Mouse (Mus musculus) limb, embryonic 15.5 days (tissue): Measurements from ENCODE around the gene Olfr469. TPM values are rescaled to one million over a fixed set of nuclear protein-coding genes. Genes with fewer than 3 reads are reported as not detected.
"Not testable (repeated sequence)": the region's sequence is repeated elsewhere in the genome, so short reads cannot be mapped to it uniquely, and the experiment has no call there.

Source experiments
- ATAC-seq: fragments of 200-750 bp; cut with Nextera tagmentation; 2 replicates; pipeline ENCODE4 v1.8.0; 2017; ENCODE audit warnings: low read depth, moderate TSS enrichment; ENCODE audit not compliant: insufficient number of reproducible peaks, low FRiP score, low TSS enrichment
- H3K27ac ChIP-seq: fragments of 300-500 bp; sonication (generic); 2 replicates; pipeline ENCODE4 v1.5.1; 2015; ENCODE audit warnings: moderate library complexity, mild to moderate bottlenecking, inconsistent platforms
- H3K27me3 ChIP-seq: fragments of 300-500 bp; sonication (generic); 2 replicates; pipeline ENCODE4 v1.6.1; 2015; ENCODE audit warnings: inconsistent platforms
- H3K36me3 ChIP-seq: fragments of 300-500 bp; sonication (generic); 2 replicates; pipeline ENCODE4 v1.6.1; 2015; ENCODE audit warnings: inconsistent platforms
- H3K4me1 ChIP-seq: fragments of 300-500 bp; sonication (generic); 2 replicates; pipeline ENCODE4 v1.6.1; 2015; ENCODE audit warnings: inconsistent platforms
- H3K4me2 ChIP-seq: fragments of 300-500 bp; sonication (generic); 2 replicates; pipeline ENCODE4 v1.6.1; 2015; ENCODE audit warnings: mild to moderate bottlenecking, inconsistent platforms
- H3K4me3 ChIP-seq: fragments of 300-500 bp; sonication (generic); 2 replicates; pipeline ENCODE4 v1.5.1; 2015; ENCODE audit warnings: mild to moderate bottlenecking, inconsistent platforms
- H3K9ac ChIP-seq: fragments of 300-500 bp; sonication (generic); 2 replicates; pipeline ENCODE4 v1.6.1; 2015; ENCODE audit warnings: inconsistent platforms
- H3K9me3 ChIP-seq: fragments of 300-500 bp; sonication (generic); 2 replicates; pipeline ENCODE4 v1.6.1; 2016; ENCODE audit warnings: inconsistent platforms
- WGBS: fragments of 180-500 bp; shearing (Covaris S2); methylation state at CpG from one replicate; pipeline ENCODE4 v1.1.7; 2015; 5-methylcytosine and 5-hydroxymethylcytosine counted together
- polyA plus RNA-seq: library from polyadenylated mRNA; unstranded; fragments of >200 nt; fragmentation: Nextera tagmentation; extraction: Ambion mirVana; gene quantifications from 2 replicates; pipeline ENCODE4 v1.2.1, GENCODE M21; 2015

Olfr469 gene
- not detected in 2 replicates for polyA plus RNA-seq

DNA sequence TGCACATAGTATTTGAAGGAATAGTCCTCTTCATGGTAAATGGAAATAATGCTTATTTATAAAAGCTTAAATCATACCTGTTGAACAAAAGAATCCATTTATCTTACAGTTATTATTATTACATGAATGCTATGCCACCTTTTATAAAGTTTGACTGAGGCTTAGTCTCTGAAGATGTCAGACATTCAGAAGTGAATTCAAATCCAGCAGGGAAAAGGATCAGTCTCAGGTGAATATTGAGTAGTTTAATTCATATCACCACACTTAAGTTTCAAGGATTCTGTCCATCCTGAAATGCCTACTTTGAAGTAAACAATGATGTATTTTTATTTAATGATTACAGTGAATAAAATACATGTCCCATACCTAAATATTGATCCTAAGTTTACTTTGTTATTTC lies at the start of gene Olfr469:
Gene Olfr469, minus strand, starts transcription at position 101 of the 400 bp plus-strand sequence.
- H3K9me3 ChIP-seq, H3K9ac ChIP-seq, ATAC-seq, H3K27me3 ChIP-seq, H3K36me3 ChIP-seq, H3K27ac ChIP-seq, H3K4me1 ChIP-seq, H3K4me3 ChIP-seq, H3K4me2 ChIP-seq: not testable (repeated sequence)

DNA sequence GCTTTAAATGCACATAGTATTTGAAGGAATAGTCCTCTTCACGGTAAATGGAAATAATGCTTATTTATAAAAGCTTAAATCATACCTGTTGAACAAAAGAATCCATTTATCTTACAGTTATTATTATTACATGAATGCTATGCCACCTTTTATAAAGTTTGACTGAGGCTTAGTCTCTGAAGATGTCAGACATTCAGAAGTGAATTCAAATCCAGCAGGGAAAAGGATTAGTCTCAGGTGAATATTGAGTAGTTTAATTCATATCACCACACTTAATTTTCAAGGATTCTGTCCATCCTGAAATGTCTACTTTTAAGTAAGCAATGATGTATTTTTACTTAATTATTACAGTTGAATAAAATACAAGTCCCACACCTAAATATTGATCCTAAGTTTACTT lies 22.0 kb upstream of the Olfr469 start, which contains the start of gene Olfr470:
Gene Olfr470, minus strand, starts transcription at position 101 of the 400 bp plus-strand sequence.
- H3K27me3 ChIP-seq, H3K4me2 ChIP-seq, H3K4me1 ChIP-seq, H3K4me3 ChIP-seq, H3K9ac ChIP-seq, H3K27ac ChIP-seq, H3K36me3 ChIP-seq, H3K9me3 ChIP-seq, ATAC-seq: not testable (repeated sequence)
- WGBS: 87% methylated on average over 1 of the region's 1 CpGs

DNA sequence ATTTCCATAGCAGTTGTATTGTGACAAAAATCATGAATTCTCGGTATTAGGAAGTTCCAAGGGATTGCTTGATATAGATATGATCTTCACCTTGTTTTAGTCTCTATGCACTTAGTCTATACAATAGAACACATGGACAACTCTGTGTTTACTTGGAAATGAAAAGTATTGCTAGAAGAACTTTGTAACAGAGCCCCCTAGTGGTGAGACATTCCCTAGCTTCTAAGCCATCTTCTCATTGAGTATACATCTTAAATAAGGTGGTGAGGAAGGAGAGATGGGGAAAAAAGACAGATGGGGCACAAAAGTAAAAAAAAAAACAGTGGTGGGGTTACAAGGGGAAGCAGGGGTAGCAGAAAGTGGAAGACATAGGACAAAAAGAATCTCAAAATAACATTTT lies 16.4 kb upstream of the Olfr469 start:
- no peak overlapping the region for H3K4me3 ChIP-seq
- H3K9me3 ChIP-seq: no peaks in the 10 kb centered on the region
- no peak overlapping the region for H3K4me2 ChIP-seq
- no peaks in the 10 kb centered on the region for H3K36me3 ChIP-seq
- H3K27ac ChIP-seq: no peak overlapping the region
- 74% methylated on average over 1 of the region's 1 CpGs for WGBS
- ATAC-seq: no peak
- H3K4me1 ChIP-seq: no peaks in the 10 kb centered on the region
- H3K9ac ChIP-seq: no peak overlapping the region
- no peaks in the 10 kb centered on the region for H3K27me3 ChIP-seq

DNA sequence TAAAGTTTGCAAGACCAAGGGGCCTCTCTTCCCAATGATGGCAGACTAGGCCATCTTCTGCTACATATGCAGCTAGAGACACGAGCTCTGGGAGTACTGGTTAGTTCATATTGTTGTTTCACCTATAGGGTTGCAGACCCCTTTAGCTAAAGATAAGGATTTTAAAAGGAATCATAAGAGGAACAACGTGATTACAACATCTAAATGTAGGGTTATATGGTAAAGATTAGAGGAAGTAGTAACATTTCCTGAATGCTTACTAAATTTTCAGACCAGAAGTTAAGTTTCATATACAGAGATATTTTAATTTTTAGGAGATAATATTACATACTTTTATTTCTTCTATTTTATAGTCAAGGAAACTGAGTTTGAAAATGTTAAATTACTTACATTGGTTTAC lies 1.5 kb downstream of the Olfr469 start:
- H3K27me3 ChIP-seq, H3K4me2 ChIP-seq, H3K36me3 ChIP-seq, H3K4me3 ChIP-seq, H3K27ac ChIP-seq, H3K4me1 ChIP-seq, H3K9ac ChIP-seq, ATAC-seq, H3K9me3 ChIP-seq: not testable (repeated sequence)
- WGBS: 64% methylated on average over 2 of the region's 2 CpGs

GRCm38 (mm10) chr7:107819442-107819841 lies 5.9 kb downstream of the Olfr469 start:
- Histone ChIP-seq H3K4me2 (no peak overlapping the region), H3K36me3 (no peaks in the 10 kb centered on the region), H3K4me1 (no peaks in the 10 kb centered on the region), H3K27ac (no peak overlapping the region), H3K27me3 (no peaks in the 10 kb centered on the region), H3K4me3 (no peak overlapping the region), H3K9ac (no peak overlapping the region), H3K9me3 (no peaks in the 10 kb centered on the region)
- no peak for ATAC-seq

GRCm38 (mm10) chr7:107811963-107812362 lies 13.4 kb downstream of the Olfr469 start, which contains the start of gene Olfr467:
Gene Olfr467, plus strand, starts transcription at chr7:107812263.
- no peaks in the 10 kb centered on the region for H3K9me3 ChIP-seq
- H3K9ac ChIP-seq: no peak within 1 kb of the TSS
- H3K4me3 ChIP-seq: no peak within 1 kb of the TSS
- no peak for ATAC-seq
- no peaks in the 10 kb centered on the region for H3K4me1 ChIP-seq
- no peak within 1 kb of the TSS for H3K4me2 ChIP-seq
- no peak within 1 kb of the TSS for H3K27ac ChIP-seq
- H3K27me3 ChIP-seq: no peaks in the 10 kb centered on the region
- H3K36me3 ChIP-seq: no peaks in the 10 kb centered on the region

DNA sequence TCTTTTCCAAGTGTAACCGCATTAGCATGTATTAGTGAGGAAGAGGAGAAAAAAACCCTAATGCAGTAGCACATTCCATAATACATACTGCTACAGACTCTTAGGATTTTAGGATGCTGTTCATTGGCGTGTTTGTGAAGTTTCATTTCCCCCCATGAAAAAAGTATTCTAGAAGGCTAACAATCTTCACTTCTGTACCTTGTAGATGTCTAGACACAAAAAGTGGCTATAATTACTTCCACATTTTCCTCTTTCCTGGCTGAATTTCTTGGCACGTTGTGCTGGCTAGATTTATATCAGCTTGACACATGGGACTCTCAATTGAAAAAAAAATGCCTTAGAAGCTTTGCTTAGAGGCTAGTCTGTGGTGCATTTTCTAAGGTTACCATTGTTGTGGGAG lies 23.2 kb downstream of the Olfr469 start:
- Histone ChIP-seq H3K27ac (peak overlapping the region; percentile 35; the same call in 1 of the 2 replicates), H3K27me3 (no peaks in the 10 kb centered on the region), H3K36me3 (no peaks in the 10 kb centered on the region), H3K4me3 (no peak overlapping the region), H3K9me3 (no peaks in the 10 kb centered on the region), H3K4me1 (peaks cover 2% of the 10 kb centered on the region; the same call in 1 of the 2 replicates), H3K9ac (no peak overlapping the region), H3K4me2 (no peak overlapping the region)
- WGBS: 33% methylated on average over 3 of the region's 3 CpGs
- ATAC-seq: no peak

DNA sequence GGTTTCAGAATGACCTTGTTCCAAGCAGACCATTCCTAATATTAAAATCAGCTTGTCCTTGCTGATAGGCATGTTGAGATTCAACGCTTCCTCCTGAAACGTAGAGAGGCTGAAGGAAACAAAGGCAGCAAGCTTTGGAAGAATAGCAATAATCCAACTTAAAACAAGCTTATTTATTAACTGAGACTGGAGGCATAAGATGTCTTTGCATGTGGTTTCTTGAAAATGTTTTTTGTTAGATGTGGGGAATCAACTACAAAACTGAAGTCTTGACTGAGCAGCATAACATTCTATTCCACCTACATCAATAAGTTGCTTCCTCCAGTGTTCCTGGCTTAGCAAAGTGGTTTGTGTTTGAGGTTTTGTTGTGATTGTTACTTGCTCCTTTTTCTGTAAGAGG lies 24.2 kb downstream of the Olfr469 start, which contains the start of gene Ovch2:
Gene Ovch2, minus strand, starts transcription at position 101 of the 400 bp plus-strand sequence.
- H3K4me2 ChIP-seq: no peak within 1 kb of the TSS
- no peak within 1 kb of the TSS for H3K4me3 ChIP-seq
- 87% methylated on average over 2 of the region's 2 CpGs for WGBS
- H3K27ac ChIP-seq: peak within 1 kb of the TSS; percentile 35; the same call in 1 of the 2 replicates
- H3K9ac ChIP-seq: no peak within 1 kb of the TSS
- no peaks in the 10 kb centered on the region for H3K9me3 ChIP-seq
- no peaks in the 10 kb centered on the region for H3K36me3 ChIP-seq
- H3K4me1 ChIP-seq: peaks cover 2% of the 10 kb centered on the region; the same call in 1 of the 2 replicates
- no peaks in the 10 kb centered on the region for H3K27me3 ChIP-seq
- ATAC-seq: no peak

GRCm38 (mm10) chr7:107796500-107796899 lies 28.8 kb downstream of the Olfr469 start:
- ATAC-seq: no peak
- Histone ChIP-seq H3K4me1 (no peaks in the 10 kb centered on the region), H3K9me3 (no peaks in the 10 kb centered on the region), H3K36me3 (no peaks in the 10 kb centered on the region), H3K27ac (no peak overlapping the region), H3K27me3 (no peaks in the 10 kb centered on the region), H3K4me2 (no peak overlapping the region), H3K4me3 (no peak overlapping the region), H3K9ac (no peak overlapping the region)
- WGBS: 83% methylated on average over 2 of the region's 2 CpGs

DNA sequence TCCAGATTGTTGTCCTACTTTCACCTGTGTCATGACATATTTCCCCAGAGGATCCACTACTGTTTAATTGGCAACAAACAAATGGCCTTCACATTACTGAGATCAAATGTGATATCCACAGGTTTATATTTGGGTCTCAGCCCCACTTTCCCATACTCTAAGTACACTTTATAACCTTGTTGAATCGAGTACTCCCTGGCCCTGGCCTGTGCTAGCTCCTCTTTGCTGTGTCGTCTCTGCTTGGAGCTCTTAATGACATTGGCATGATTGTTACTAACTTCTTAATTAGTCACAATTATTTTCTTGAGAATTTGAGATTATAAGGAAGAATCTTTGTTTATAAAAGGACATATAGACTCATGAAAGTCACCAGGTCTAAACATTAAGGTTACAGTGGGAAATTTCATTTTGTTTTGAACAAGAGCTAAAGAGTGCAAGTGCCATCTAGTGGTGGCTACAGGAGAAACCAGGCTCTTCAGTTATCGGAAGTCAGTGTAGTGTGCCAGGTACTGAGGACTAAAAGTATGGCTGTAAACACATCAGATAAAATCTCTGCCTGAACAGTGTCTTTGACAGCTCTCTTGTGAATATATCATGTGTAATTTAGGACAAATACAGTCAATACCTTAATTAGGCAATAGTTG lies 37.2 kb downstream of the Olfr469 start:
- 60% methylated on average over 3 of the region's 3 CpGs for WGBS
- Histone ChIP-seq H3K4me1 (no peaks in the 10 kb centered on the region), H3K27ac (no peak overlapping the region), H3K27me3 (no peaks in the 10 kb centered on the region), H3K4me3 (no peak overlapping the region), H3K36me3 (no peaks in the 10 kb centered on the region), H3K9me3 (no peaks in the 10 kb centered on the region), H3K9ac (no peak overlapping the region), H3K4me2 (no peak overlapping the region)
- ATAC-seq: no peak

GRCm38 (mm10) chr7:107779611-107780010 lies 45.7 kb downstream of the Olfr469 start:
- no peak for ATAC-seq
- H3K27me3 ChIP-seq: no peaks in the 10 kb centered on the region
- H3K4me1 ChIP-seq: no peaks in the 10 kb centered on the region
- no peak overlapping the region for H3K4me3 ChIP-seq
- H3K4me2 ChIP-seq: no peak overlapping the region
- no peaks in the 10 kb centered on the region for H3K9me3 ChIP-seq
- WGBS: 39% methylated on average over 4 of the region's 4 CpGs
- H3K27ac ChIP-seq: no peak overlapping the region
- H3K36me3 ChIP-seq: no peaks in the 10 kb centered on the region
- no peak overlapping the region for H3K9ac ChIP-seq

GRCm38 (mm10) chr7:107778216-107778615 lies 47.1 kb downstream of the Olfr469 start:
- H3K36me3 ChIP-seq: no peaks in the 10 kb centered on the region
- 78% methylated on average over 1 of the region's 1 CpGs for WGBS
- no peak for ATAC-seq

GRCm38 (mm10) chr7:107770812-107771211 lies 54.5 kb downstream of the Olfr469 start:
- Histone ChIP-seq H3K27ac (no peak overlapping the region), H3K36me3 (no peaks in the 10 kb centered on the region), H3K9ac (no peak overlapping the region), H3K4me2 (no peak overlapping the region), H3K27me3 (no peaks in the 10 kb centered on the region), H3K4me3 (no peak overlapping the region), H3K4me1 (no peaks in the 10 kb centered on the region), H3K9me3 (no peaks in the 10 kb centered on the region)
- no peak for ATAC-seq
- 66% methylated on average over 6 of the region's 6 CpGs for WGBS

More at GRCm38 (mm10) chr7:107778216-107778615, 47.1 kb downstream of the Olfr469 start:
- Histone ChIP-seq H3K4me2 (no peak overlapping the region), H3K27ac (no peak overlapping the region), H3K9me3 (no peaks in the 10 kb centered on the region), H3K9ac (no peak overlapping the region), H3K4me3 (no peak overlapping the region), H3K4me1 (no peaks in the 10 kb centered on the region), H3K27me3 (no peaks in the 10 kb centered on the region)
